Mouse (Mus musculus) right cerebral cortex, postnatal 10 days (tissue): Measurements from ENCODE around the gene Nosip.

Source experiments
- DNase-seq, 2 experiments: peaks; one replicate each; pipeline ENCODE4 v3.0.0; 2021; ENCODE audit warnings: low spot score in 2 of 2

The Nosip gene

GRCm38 (mm10) chr7:45058607-45059571 is 3.3 kb upstream of the Nosip start:
- DNase-seq = peak; percentile 56 to 68

- no peak for DNase-seq
Measured at GRCm38 (mm10) chr7:45060632-45061122, 1.6 kb upstream of the Nosip start.

GRCm38 (mm10) chr7:45061532-45062075 is 625 bp upstream of the Nosip start:
- no peak for DNase-seq

GRCm38 (mm10) chr7:45067190-45067999 is 5.2 kb downstream of the Nosip start:
- no peak for DNase-seq

GRCm38 (mm10) chr7:45068000-45068318 is 5.7 kb downstream of the Nosip start:
- peak in 1 of 2 experiments; percentile 62 for DNase-seq

- DNase-seq = no peak
Measured at GRCm38 (mm10) chr7:45069671-45070070, 7.4 kb downstream of the Nosip start.

- DNase-seq = no peak
Measured at GRCm38 (mm10) chr7:45072230-45072629, 10.0 kb downstream of the Nosip start.

- DNase-seq = no peak
Measured at GRCm38 (mm10) chr7:45073171-45073707, 11.0 kb downstream of the Nosip start.

GRCm38 (mm10) chr7:45073949-45074348 is 11.7 kb downstream of the Nosip start:
- DNase-seq = no peak

GRCm38 (mm10) chr7:45075405-45075804 is 13.2 kb downstream of the Nosip start:
- DNase-seq = no peak

- no peak for DNase-seq
Measured at GRCm38 (mm10) chr7:45076501-45076900, 14.3 kb downstream of the Nosip start.

GRCm38 (mm10) chr7:45077322-45077721 is 15.1 kb downstream of the Nosip start:
- DNase-seq = no peak

GRCm38 (mm10) chr7:45077829-45078228 is 15.6 kb downstream of the Nosip start:
- no peak for DNase-seq

GRCm38 (mm10) chr7:45078513-45078912 is 16.3 kb downstream of the Nosip start:
- peak; percentile 65 to 78 for DNase-seq

- DNase-seq = peak; percentile 91 to 94
Measured at GRCm38 (mm10) chr7:45079856-45080255, 17.6 kb downstream of the Nosip start.

GRCm38 (mm10) chr7:45081016-45081415 is 18.8 kb downstream of the Nosip start:
- DNase-seq = no peak

GRCm38 (mm10) chr7:45082401-45083299 is 20.4 kb downstream of the Nosip start:
- DNase-seq = peak in 1 of 2 experiments; percentile 57

GRCm38 (mm10) chr7:45083300-45083890 is 21.2 kb downstream of the Nosip start:
- no peak for DNase-seq

- no peak for DNase-seq
Measured at GRCm38 (mm10) chr7:45086084-45086483, 23.9 kb downstream of the Nosip start.

- DNase-seq = no peak
Measured at GRCm38 (mm10) chr7:45088597-45088996, 26.4 kb downstream of the Nosip start.
